Mouse (Mus musculus): Measurements from ENCODE around the gene Socs5. TPM values are rescaled to one million over a fixed set of nuclear protein-coding genes. Genes with fewer than 3 reads are reported as not detected.

The Socs5 gene
- polyA plus RNA-seq, 1 experiment, result 11.7 TPM

- Histone ChIP-seq H3K36me3 (ENCODE audit: control insufficient read depth, insufficient read depth, low read length) (no peaks in the 10 kb centered on the region), H3K27me3 (replicated peaks; ENCODE audit: control insufficient read depth, insufficient read depth, low read length) (no peaks in the 10 kb centered on the region), H3K4me1 (ENCODE audit: control insufficient read depth, insufficient read depth, low read length) (peaks cover 4% of the 10 kb centered on the region; the same call in 1 of the 2 replicates), H3K27ac (ENCODE audit: insufficient read depth, low read depth, low read length) (peak overlapping the region; percentile 49; the same call in 1 of the 2 replicates), H3K4me3 (ENCODE audit: insufficient read depth, low read depth, low read length) (no peak overlapping the region)
- peak; percentile 44 for DNase-seq
- WGBS, result 76% methylated on average over 9 of the region's 9 CpGs
- no peak for TF ChIP-seq CTCF (conservative IDR thresholded peaks at IDR 0.05; ENCODE audit: insufficient read depth, insufficient read length, low read depth, low read length)
These were observed 67.3 kb downstream of the Socs5 start for GRCm38 (mm10) chr17:87174651-87175331.

GRCm38 (mm10) chr17:87176066-87177012 lies 68.9 kb downstream of the Socs5 start:
- Histone ChIP-seq H3K27me3 (replicated peaks; ENCODE audit: control insufficient read depth, insufficient read depth, low read length) (no peaks in the 10 kb centered on the region), H3K4me1 (ENCODE audit: control insufficient read depth, insufficient read depth, low read length) (peaks cover 4% of the 10 kb centered on the region; the same call in 1 of the 2 replicates), H3K36me3 (ENCODE audit: control insufficient read depth, insufficient read depth, low read length) (no peaks in the 10 kb centered on the region), H3K4me3 (ENCODE audit: insufficient read depth, low read depth, low read length) (no peak overlapping the region), H3K27ac (ENCODE audit: insufficient read depth, low read depth, low read length) (peak overlapping the region; percentile 53)
- TF ChIP-seq POLR2A (IDR thresholded peaks at IDR 0.05; ENCODE audit: low read depth, low read length), result no peak
- TF ChIP-seq CTCF (conservative IDR thresholded peaks at IDR 0.05; ENCODE audit: insufficient read depth, insufficient read length, low read depth, low read length), result no peak
- peak; percentile 71 for DNase-seq
- WGBS, result 56% methylated on average over 17 of the region's 17 CpGs

- 64% methylated on average over 16 of the region's 16 CpGs for WGBS
- no peak overlapping the region for H3K27ac ChIP-seq (ENCODE audit: insufficient read depth, low read depth, low read length)
These were observed 71.4 kb downstream of the Socs5 start for GRCm38 (mm10) chr17:87178596-87179590.

GRCm38 (mm10) chr17:87179939-87180550 lies 72.6 kb downstream of the Socs5 start:
- Histone ChIP-seq H3K27me3 (replicated peaks; ENCODE audit: control insufficient read depth, insufficient read depth, low read length) (no peaks in the 10 kb centered on the region), H3K27ac (ENCODE audit: insufficient read depth, low read depth, low read length) (no peak overlapping the region), H3K4me3 (ENCODE audit: insufficient read depth, low read depth, low read length) (no peak overlapping the region), H3K36me3 (ENCODE audit: control insufficient read depth, insufficient read depth, low read length) (no peaks in the 10 kb centered on the region), H3K4me1 (ENCODE audit: control insufficient read depth, insufficient read depth, low read length) (peaks cover 4% of the 10 kb centered on the region; the same call in 1 of the 2 replicates)
- TF ChIP-seq POLR2A (IDR thresholded peaks at IDR 0.05; ENCODE audit: low read depth, low read length) (no peak), CTCF (conservative IDR thresholded peaks at IDR 0.05; ENCODE audit: insufficient read depth, insufficient read length, low read depth, low read length) (no peak)
- no peak for DNase-seq
- 86% methylated on average over 9 of the region's 9 CpGs for WGBS

More at GRCm38 (mm10) chr17:87178596-87179590, 71.4 kb downstream of the Socs5 start:
- TF ChIP-seq CTCF (conservative IDR thresholded peaks at IDR 0.05; ENCODE audit: insufficient read depth, insufficient read length, low read depth, low read length) (no peak), POLR2A (IDR thresholded peaks at IDR 0.05; ENCODE audit: low read depth, low read length) (no peak)
- H3K36me3 ChIP-seq (ENCODE audit: control insufficient read depth, insufficient read depth, low read length), result no peaks in the 10 kb centered on the region
- no peaks in the 10 kb centered on the region for H3K27me3 ChIP-seq (replicated peaks; ENCODE audit: control insufficient read depth, insufficient read depth, low read length)
- no peak overlapping the region for H3K4me3 ChIP-seq (ENCODE audit: insufficient read depth, low read depth, low read length)
- peak; percentile 59 for DNase-seq
- H3K4me1 ChIP-seq (ENCODE audit: control insufficient read depth, insufficient read depth, low read length), result peaks cover 4% of the 10 kb centered on the region; the same call in 1 of the 2 replicates

GRCm38 (mm10) chr17:87181683-87182346 lies 74.3 kb downstream of the Socs5 start:
- WGBS, result 74% methylated on average over 8 of the region's 8 CpGs

More at GRCm38 (mm10) chr17:87181683-87182346, 74.3 kb downstream of the Socs5 start:
- no peak overlapping the region for H3K27ac ChIP-seq (ENCODE audit: insufficient read depth, low read depth, low read length)
- TF ChIP-seq CTCF (conservative IDR thresholded peaks at IDR 0.05; ENCODE audit: insufficient read depth, insufficient read length, low read depth, low read length) (no peak), POLR2A (IDR thresholded peaks at IDR 0.05; ENCODE audit: low read depth, low read length) (no peak)
- no peak for DNase-seq
- H3K4me3 ChIP-seq (ENCODE audit: insufficient read depth, low read depth, low read length), result no peak overlapping the region
- peaks cover 4% of the 10 kb centered on the region; the same call in 1 of the 2 replicates for H3K4me1 ChIP-seq (ENCODE audit: control insufficient read depth, insufficient read depth, low read length)
- no peaks in the 10 kb centered on the region for H3K27me3 ChIP-seq (replicated peaks; ENCODE audit: control insufficient read depth, insufficient read depth, low read length)
- H3K36me3 ChIP-seq (ENCODE audit: control insufficient read depth, insufficient read depth, low read length), result no peaks in the 10 kb centered on the region
